Mouse (Mus musculus) forebrain, embryonic 12.5 days (tissue): Measurements from ENCODE around the gene Tmem171. TPM values are rescaled to one million over a fixed set of nuclear protein-coding genes. Genes with fewer than 3 reads are reported as not detected.

ENCODE experiments used
- ATAC-seq: fragments of 200-750 bp; cut with Nextera tagmentation; 2 replicates; pipeline ENCODE4 v1.8.0; 2017; ENCODE audit warnings: moderate TSS enrichment; ENCODE audit not compliant: low FRiP score
- H3K27ac ChIP-seq: fragments of 300-500 bp; sonication (generic); 2 replicates; pipeline ENCODE4 v1.5.1; 2016; ENCODE audit warnings: mild to moderate bottlenecking
- H3K27me3 ChIP-seq: fragments of 300-500 bp; sonication (generic); 2 replicates; pipeline ENCODE4 v1.6.1; 2016; ENCODE audit warnings: mild to moderate bottlenecking
- H3K36me3 ChIP-seq: fragments of 300-500 bp; sonication (generic); replicated peaks from 2 replicates; pipeline ENCODE4 v1.6.1; 2016; ENCODE audit warnings: mild to moderate bottlenecking
- H3K4me1 ChIP-seq: fragments of 300-500 bp; sonication (generic); 2 replicates; pipeline ENCODE4 v1.6.1; 2016
- H3K4me2 ChIP-seq: fragments of 300-500 bp; sonication (generic); 2 replicates; pipeline ENCODE4 v1.6.1; 2016; ENCODE audit warnings: mild to moderate bottlenecking, moderate library complexity
- H3K4me3 ChIP-seq: fragments of 300-500 bp; sonication (generic); replicated peaks from 2 replicates; pipeline ENCODE4 v1.5.1; 2016; ENCODE audit warnings: mild to moderate bottlenecking
- H3K9ac ChIP-seq: fragments of 300-500 bp; sonication (generic); 2 replicates; pipeline ENCODE4 v1.6.1; 2016; ENCODE audit warnings: mild to moderate bottlenecking
- H3K9me3 ChIP-seq: fragments of 300-500 bp; sonication (generic); 2 replicates; pipeline ENCODE4 v1.6.1; 2016
- WGBS: fragments of 180-500 bp; shearing (Covaris S2); methylation state at CpG from one replicate; pipeline ENCODE4 v1.1.7; 2016; 5-methylcytosine and 5-hydroxymethylcytosine counted together
- polyA plus RNA-seq: library from polyadenylated mRNA; unstranded; fragments of >200 nt; fragmentation: Nextera tagmentation; extraction: Ambion mirVana; gene quantifications from 2 replicates; pipeline ENCODE4 v1.2.1, GENCODE M21; 2016

The Tmem171 gene
- polyA plus RNA-seq, 1 experiment from 2014 or later, result not detected

DNA sequence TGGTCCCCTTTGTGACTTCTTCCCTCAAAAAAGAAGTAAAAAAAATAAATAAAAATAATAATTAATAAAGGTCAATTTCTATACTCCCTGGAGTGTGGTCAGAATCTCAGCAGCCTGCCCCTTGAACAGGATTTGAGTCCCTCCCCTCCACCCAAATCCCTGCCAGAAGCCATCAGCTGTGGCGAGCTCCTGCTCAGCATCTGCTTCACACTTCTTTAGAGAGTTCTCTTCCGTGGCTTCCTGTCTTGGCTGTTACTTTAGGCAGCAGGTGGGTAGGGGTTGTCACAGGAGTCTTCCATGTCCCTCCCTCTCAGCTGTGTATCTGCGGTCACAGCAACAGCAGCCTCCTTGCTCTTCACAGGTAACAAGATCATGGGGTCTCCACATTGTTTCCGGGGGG, 10.9 kb upstream of the Tmem171 start:
- H3K9me3 ChIP-seq, result no peaks in the 10 kb centered on the region
- ATAC-seq, result no peak
- 82% methylated on average over 4 of the region's 4 CpGs for WGBS

GRCm38 (mm10) chr13:98703786-98704185, 9.2 kb upstream of the Tmem171 start:
- peaks cover 3% of the 10 kb centered on the region; the same call in 1 of the 2 replicates for H3K4me1 ChIP-seq
- no peak overlapping the region for H3K4me2 ChIP-seq
- WGBS, result 87% methylated on average over 8 of the region's 8 CpGs
- no peak overlapping the region for H3K4me3 ChIP-seq
- H3K9me3 ChIP-seq, result no peaks in the 10 kb centered on the region
- no peaks in the 10 kb centered on the region for H3K27me3 ChIP-seq
- no peak overlapping the region for H3K27ac ChIP-seq
- no peak for ATAC-seq
- no peak overlapping the region for H3K9ac ChIP-seq
- H3K36me3 ChIP-seq, result no peaks in the 10 kb centered on the region

More for the DNA sequence above, 10.9 kb upstream of the Tmem171 start:
- Histone ChIP-seq H3K4me2 (no peak overlapping the region), H3K9ac (no peak overlapping the region), H3K4me3 (no peak overlapping the region), H3K4me1 (peaks cover under 1% of the 10 kb centered on the region; the same call in 1 of the 2 replicates), H3K27ac (no peak overlapping the region), H3K36me3 (no peaks in the 10 kb centered on the region), H3K27me3 (no peaks in the 10 kb centered on the region)

GRCm38 (mm10) chr13:98702361-98702760, 7.7 kb upstream of the Tmem171 start:
- no peak for ATAC-seq
- Histone ChIP-seq H3K27ac (no peak overlapping the region), H3K36me3 (no peaks in the 10 kb centered on the region), H3K4me3 (no peak overlapping the region), H3K9me3 (no peaks in the 10 kb centered on the region), H3K27me3 (no peaks in the 10 kb centered on the region), H3K9ac (no peak overlapping the region), H3K4me1 (peaks cover 3% of the 10 kb centered on the region; the same call in 1 of the 2 replicates), H3K4me2 (no peak overlapping the region)
- WGBS, result 90% methylated on average over 8 of the region's 8 CpGs

DNA sequence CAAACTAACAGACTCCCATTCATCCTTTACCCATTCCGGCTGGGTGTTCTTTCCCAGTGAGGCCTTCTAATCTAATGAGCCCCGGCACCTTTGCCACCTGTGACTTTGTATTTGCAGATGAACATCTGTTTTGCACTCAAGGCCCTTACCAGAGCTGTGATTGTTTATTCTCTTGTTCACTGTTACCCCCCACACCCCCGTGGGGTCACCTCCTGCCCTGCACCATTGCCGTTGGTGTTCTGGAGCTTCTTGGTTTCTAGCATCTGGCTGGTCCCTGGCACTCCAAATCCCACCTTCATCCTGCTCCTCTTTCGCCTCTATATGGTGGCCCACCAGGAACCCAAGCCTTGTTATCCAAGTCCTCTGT, 6.7 kb upstream of the Tmem171 start:
- H3K4me2 ChIP-seq, result no peak overlapping the region
- H3K4me1 ChIP-seq, result peaks cover 3% of the 10 kb centered on the region; the same call in 1 of the 2 replicates
- WGBS, result 82% methylated on average over 5 of the region's 5 CpGs
- H3K9me3 ChIP-seq, result no peaks in the 10 kb centered on the region
- ATAC-seq, result no peak
- H3K27me3 ChIP-seq, result peaks cover 4% of the 10 kb centered on the region; the same call in 1 of the 2 replicates
- no peaks in the 10 kb centered on the region for H3K36me3 ChIP-seq
- no peak overlapping the region for H3K9ac ChIP-seq
- no peak overlapping the region for H3K27ac ChIP-seq
- H3K4me3 ChIP-seq, result no peak overlapping the region

- Histone ChIP-seq H3K4me3 (no peak overlapping the region), H3K9me3 (no peaks in the 10 kb centered on the region), H3K36me3 (no peaks in the 10 kb centered on the region), H3K9ac (no peak overlapping the region), H3K27ac (no peak overlapping the region), H3K4me2 (no peak overlapping the region), H3K27me3 (peaks cover 9% of the 10 kb centered on the region), H3K4me1 (peaks cover 3% of the 10 kb centered on the region; the same call in 1 of the 2 replicates)
- ATAC-seq, result no peak
- 72% methylated on average over 10 of the region's 10 CpGs for WGBS
Measured at GRCm38 (mm10) chr13:98700661-98701308, 6.2 kb upstream of the Tmem171 start.

DNA sequence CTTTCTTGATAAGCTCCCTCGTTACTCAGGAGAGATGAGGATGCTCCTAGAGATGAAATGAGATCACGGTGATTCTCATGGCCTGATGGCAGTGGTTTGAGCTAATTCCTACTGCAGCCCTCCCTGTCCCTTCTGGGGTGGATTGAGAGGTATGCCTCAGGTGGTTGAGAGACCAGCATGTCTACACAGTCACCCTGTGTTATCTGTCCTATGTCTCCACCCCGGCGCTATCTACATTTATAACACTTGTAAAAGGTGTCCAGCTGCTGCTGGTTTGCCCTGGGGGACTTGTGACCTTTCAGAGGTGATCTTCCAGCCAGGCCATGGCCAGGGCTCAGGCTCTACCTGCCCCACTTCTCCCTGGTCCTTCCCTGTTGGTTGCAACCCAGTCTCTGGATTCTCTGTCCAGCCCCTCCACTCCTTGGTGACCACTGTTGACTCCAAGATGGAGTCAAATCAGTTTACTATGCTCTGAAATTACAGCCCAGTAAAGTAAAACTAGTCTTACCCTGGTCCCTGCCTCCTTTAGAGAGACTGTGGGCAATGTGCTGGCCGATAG, 5.4 kb upstream of the Tmem171 start:
- no peak overlapping the region for H3K27ac ChIP-seq

DNA sequence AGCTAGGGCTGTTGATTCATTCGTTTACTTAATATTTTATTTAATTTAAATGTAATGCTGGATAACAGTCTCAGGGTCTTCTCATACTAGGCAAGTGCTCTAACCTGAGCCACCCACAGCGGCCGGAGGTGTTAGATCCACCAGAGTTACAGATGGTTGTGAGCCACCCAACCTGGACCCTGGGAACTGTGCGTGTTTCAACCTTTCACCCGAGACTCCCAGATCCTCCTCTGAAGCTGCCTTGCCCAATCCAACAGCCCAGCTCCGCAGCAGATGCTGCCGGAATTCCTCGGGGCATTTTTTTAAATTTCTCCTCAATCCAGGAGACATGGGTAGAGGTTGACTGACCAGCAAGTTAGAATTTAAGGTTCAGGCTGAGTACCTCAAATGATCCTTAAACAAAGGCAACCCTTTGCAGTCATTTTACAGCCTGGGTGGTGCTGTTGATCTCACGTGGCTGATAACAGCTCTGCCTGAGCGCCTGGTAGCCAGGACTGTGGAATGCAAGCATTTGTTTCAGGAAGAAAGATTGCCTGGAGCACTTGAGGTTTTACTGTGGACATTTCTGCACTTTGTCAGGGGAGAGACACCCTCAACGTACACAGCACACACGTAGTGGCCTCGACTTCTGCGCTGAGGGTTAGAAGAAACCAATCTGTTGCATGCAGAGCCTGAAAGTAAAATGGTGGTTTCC, 4.6 kb upstream of the Tmem171 start:
- Histone ChIP-seq H3K36me3 (no peaks in the 10 kb centered on the region), H3K27ac (no peak overlapping the region), H3K9ac (no peak overlapping the region), H3K4me3 (no peak overlapping the region), H3K4me1 (peaks cover 11% of the 10 kb centered on the region), H3K4me2 (no peak overlapping the region), H3K27me3 (peaks cover 25% of the 10 kb centered on the region), H3K9me3 (no peaks in the 10 kb centered on the region)
- ATAC-seq, result no peak
- 84% methylated on average over 14 of the region's 14 CpGs for WGBS

More for the DNA sequence above, 5.4 kb upstream of the Tmem171 start:
- Histone ChIP-seq H3K4me3 (no peak overlapping the region), H3K27me3 (peaks cover 16% of the 10 kb centered on the region), H3K4me1 (peaks cover 5% of the 10 kb centered on the region), H3K4me2 (no peak overlapping the region), H3K9ac (no peak overlapping the region), H3K9me3 (no peaks in the 10 kb centered on the region), H3K36me3 (no peaks in the 10 kb centered on the region)
- no peak for ATAC-seq
- WGBS, result 86% methylated on average over 5 of the region's 5 CpGs

DNA sequence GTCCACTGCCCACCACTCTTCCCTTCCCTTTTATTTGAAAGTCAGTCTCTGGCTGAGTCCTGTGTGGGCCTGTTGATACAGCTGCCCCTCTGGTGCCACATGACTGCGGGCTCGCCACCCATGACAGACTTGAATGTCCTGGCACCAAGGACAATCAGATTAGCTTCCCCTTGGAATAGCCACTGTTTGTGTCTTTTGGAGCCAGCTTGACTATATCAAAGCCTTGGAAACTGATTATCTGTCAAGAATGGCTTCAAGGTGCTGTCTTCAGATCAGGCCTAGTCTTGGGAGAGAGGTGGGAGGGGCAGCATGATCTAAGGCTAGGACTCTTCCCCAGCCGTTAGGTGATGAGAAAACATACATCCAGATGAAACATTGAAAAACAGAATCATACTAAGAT, 2.1 kb upstream of the Tmem171 start:
- WGBS, result 89% methylated on average over 3 of the region's 3 CpGs

DNA sequence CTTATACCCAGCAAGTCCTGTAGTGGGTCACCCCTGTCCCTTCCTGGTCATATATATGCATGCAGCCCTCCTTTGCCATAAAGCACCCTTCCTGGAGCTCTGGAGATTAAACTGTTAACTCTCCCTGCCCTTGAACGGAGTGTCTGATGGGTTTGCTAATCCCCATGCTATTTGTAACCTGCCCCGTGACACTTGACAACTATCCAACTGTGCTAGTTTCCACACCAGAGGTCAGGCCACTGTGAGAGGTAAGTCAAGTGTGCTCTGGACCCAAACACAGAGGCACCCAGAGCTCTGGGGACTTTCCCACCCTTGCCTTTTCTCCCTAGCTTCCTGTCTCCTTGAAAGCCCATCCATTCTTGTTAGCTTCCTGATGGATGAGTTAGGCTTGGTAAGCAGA, 912 bp upstream of the Tmem171 start:
- Histone ChIP-seq H3K9ac (no peak overlapping the region), H3K27me3 (peaks cover 39% of the 10 kb centered on the region), H3K27ac (no peak overlapping the region), H3K4me3 (peak overlapping the region; percentile 35; the same call in 1 of the 2 replicates), H3K4me1 (peaks cover 11% of the 10 kb centered on the region), H3K9me3 (no peaks in the 10 kb centered on the region), H3K36me3 (no peaks in the 10 kb centered on the region), H3K4me2 (no peak overlapping the region)
- ATAC-seq, result no peak
- WGBS, result 47% methylated on average over 2 of the region's 2 CpGs

More for the DNA sequence above, 2.1 kb upstream of the Tmem171 start:
- H3K27ac ChIP-seq, result no peak overlapping the region
- no peak for ATAC-seq
- H3K36me3 ChIP-seq, result no peaks in the 10 kb centered on the region
- H3K4me3 ChIP-seq, result no peak overlapping the region
- no peak overlapping the region for H3K4me2 ChIP-seq
- no peaks in the 10 kb centered on the region for H3K9me3 ChIP-seq
- no peak overlapping the region for H3K9ac ChIP-seq
- H3K27me3 ChIP-seq, result peaks cover 39% of the 10 kb centered on the region
- H3K4me1 ChIP-seq, result peaks cover 11% of the 10 kb centered on the region

- H3K27ac ChIP-seq, result no peak overlapping the region
- 93% methylated on average over 11 of the region's 11 CpGs for WGBS
- no peak overlapping the region for H3K4me3 ChIP-seq
- ATAC-seq, result no peak
- no peaks in the 10 kb centered on the region for H3K9me3 ChIP-seq
- H3K27me3 ChIP-seq, result peaks cover 39% of the 10 kb centered on the region
- H3K9ac ChIP-seq, result no peak overlapping the region
- no peaks in the 10 kb centered on the region for H3K36me3 ChIP-seq
- peaks cover 8% of the 10 kb centered on the region for H3K4me1 ChIP-seq
- H3K4me2 ChIP-seq, result no peak overlapping the region
Measured at GRCm38 (mm10) chr13:98693316-98693715, 1.3 kb downstream of the Tmem171 start.

GRCm38 (mm10) chr13:98691956-98692515, 2.6 kb downstream of the Tmem171 start:
- H3K4me3 ChIP-seq, result no peak overlapping the region
- H3K4me1 ChIP-seq, result peaks cover 15% of the 10 kb centered on the region
- H3K9me3 ChIP-seq, result no peaks in the 10 kb centered on the region
- no peaks in the 10 kb centered on the region for H3K36me3 ChIP-seq
- no peak overlapping the region for H3K27ac ChIP-seq
- H3K9ac ChIP-seq, result no peak overlapping the region
- H3K27me3 ChIP-seq, result peaks cover 39% of the 10 kb centered on the region
- WGBS, result 95% methylated on average over 13 of the region's 13 CpGs
- H3K4me2 ChIP-seq, result no peak overlapping the region
- ATAC-seq, result no peak

DNA sequence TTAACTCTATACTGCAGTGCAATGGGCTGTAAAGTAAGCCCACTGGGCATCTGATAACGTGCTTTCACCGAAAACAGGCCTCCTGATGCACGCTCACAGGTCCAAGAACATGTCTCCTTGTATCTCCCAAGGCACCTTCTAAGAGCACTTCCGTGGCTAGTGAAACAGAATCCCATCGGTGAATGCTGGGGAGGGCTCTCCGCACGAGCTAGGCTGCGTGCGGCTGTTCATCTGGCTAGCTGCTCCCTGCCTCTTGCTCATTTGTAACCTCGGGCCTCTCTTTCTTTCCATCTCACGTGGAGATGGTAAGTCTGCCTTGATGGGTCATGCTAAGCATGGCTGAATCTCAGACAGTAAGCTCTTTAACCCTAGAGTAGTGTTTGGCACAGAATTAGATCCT, 3.7 kb downstream of the Tmem171 start:
- H3K4me2 ChIP-seq, result no peak overlapping the region
- WGBS, result 84% methylated on average over 11 of the region's 11 CpGs
- no peaks in the 10 kb centered on the region for H3K9me3 ChIP-seq
- peaks cover 15% of the 10 kb centered on the region for H3K4me1 ChIP-seq
- peaks cover 31% of the 10 kb centered on the region for H3K27me3 ChIP-seq
- H3K9ac ChIP-seq, result no peak overlapping the region
- H3K4me3 ChIP-seq, result no peak overlapping the region
- H3K36me3 ChIP-seq, result no peaks in the 10 kb centered on the region
- no peak for ATAC-seq
- H3K27ac ChIP-seq, result no peak overlapping the region
